Mouse (Mus musculus): ENCODE results near the gene Plekha7. TPM values are rescaled to one million over a fixed set of nuclear protein-coding genes. Genes with fewer than 3 reads are reported as not detected.

The Plekha7 gene
- polyA plus RNA-seq, 1 experiment from 2014 or later = 11.8 TPM

DNA sequence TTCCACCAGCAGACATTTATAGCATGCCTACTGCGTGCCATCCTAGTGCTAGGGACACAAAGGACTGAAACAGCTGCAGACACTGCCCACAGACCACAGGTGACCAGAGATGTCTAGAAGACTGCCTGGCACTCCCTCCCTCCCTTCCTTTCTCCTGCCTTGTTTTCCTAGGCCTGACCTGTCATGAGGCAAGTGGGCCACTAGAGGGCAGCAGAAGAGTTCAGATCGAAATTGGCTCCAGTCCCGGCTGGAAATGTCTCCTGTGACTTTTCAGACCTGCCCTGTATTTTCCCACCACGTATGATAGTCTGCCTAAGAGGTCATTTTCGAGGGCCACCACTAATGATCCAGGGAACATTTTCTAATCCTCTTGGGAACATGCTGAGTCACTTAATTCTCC lies 176.1 kb downstream of the Plekha7 start:
- Histone ChIP-seq H3K27ac (no peak overlapping the region), H3K4me1 (replicated peaks; ENCODE audit: insufficient read depth, low read length) (no peaks in the 10 kb centered on the region), H3K36me3 (ENCODE audit: insufficient read depth, low read length) (no peaks in the 10 kb centered on the region), H3K9ac (ENCODE audit: low read depth, low read length) (no peak overlapping the region), H3K4me2 (ENCODE audit: low read length) (no peak overlapping the region), H3K4me3 (replicated peaks; ENCODE audit: low read depth, low read length) (no peak overlapping the region), H3K27me3 (ENCODE audit: insufficient read depth, low read length) (no peaks in the 10 kb centered on the region), H3K9me3 (replicated peaks; ENCODE audit: low read length) (no peaks in the 10 kb centered on the region)
- 4% methylated on average over 5 of the region's 5 CpGs for WGBS
- peak; percentile 92 for TF ChIP-seq CTCF (IDR thresholded peaks at IDR 0.05; ENCODE audit: low read depth)
- ATAC-seq (replicated peaks; ENCODE audit: low FRiP score, low read depth) = no peak
- DNase-seq (ENCODE audit: low spot score) = peak; percentile 88

DNA sequence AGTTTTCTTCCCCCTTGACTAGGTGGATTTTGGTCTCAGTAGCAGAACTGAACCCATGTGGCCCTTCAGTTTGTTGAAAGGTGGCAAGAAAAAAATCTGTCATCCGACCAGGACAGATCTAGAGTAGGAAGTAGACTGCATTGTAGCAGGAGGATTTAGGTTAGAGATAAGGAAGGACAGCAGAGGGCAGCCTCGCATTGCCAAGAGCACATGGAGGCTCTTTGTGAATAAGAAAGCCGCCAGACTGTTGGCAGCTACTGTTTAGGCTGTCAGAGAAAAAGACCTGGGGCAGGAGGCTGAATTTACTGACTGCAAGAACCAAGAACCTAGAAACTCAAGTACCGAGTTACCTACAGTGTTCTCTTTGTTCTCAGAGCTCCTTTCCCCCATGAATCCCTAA lies 176.8 kb downstream of the Plekha7 start:
- no peaks in the 10 kb centered on the region for H3K9me3 ChIP-seq (replicated peaks; ENCODE audit: low read length)
- DNase-seq (ENCODE audit: low spot score) (peak; percentile 33), ATAC-seq (replicated peaks; ENCODE audit: low FRiP score, low read depth) (no peak)
- H3K27me3 ChIP-seq (ENCODE audit: insufficient read depth, low read length) = no peaks in the 10 kb centered on the region
- H3K4me2 ChIP-seq (ENCODE audit: low read length) = no peak overlapping the region
- TF ChIP-seq CTCF (IDR thresholded peaks at IDR 0.05; ENCODE audit: low read depth) = peak; percentile 39; the same call in 1 of the 2 replicates
- H3K4me3 ChIP-seq (replicated peaks; ENCODE audit: low read depth, low read length) = no peak overlapping the region
- no peaks in the 10 kb centered on the region for H3K4me1 ChIP-seq (replicated peaks; ENCODE audit: insufficient read depth, low read length)
- no peaks in the 10 kb centered on the region for H3K36me3 ChIP-seq (ENCODE audit: insufficient read depth, low read length)
- 30% methylated on average over 4 of the region's 4 CpGs for WGBS
- H3K27ac ChIP-seq = no peak overlapping the region
- H3K9ac ChIP-seq (ENCODE audit: low read depth, low read length) = no peak overlapping the region

DNA sequence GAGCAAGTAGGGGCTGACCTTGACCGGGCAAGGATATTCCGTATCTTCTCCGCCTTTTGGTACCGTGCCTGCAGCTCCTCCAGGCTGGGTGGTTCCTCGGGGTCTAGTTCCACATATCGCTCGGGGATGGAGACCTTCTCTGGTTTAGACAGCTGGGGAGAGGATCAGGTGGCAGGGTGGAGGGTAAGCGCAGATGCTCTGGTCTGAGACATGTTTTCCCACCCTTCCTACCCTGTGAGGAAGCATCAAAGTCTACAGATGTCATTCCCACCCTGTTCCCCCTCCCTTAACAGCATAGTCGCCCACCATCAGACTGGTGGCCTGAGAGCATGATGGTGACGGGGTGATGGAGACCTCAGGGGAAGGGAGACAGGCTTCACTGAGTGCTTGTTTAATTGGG lies 178.8 kb downstream of the Plekha7 start:
- TF ChIP-seq CTCF (IDR thresholded peaks at IDR 0.05; ENCODE audit: low read depth) = no peak
- Histone ChIP-seq H3K4me3 (replicated peaks; ENCODE audit: low read depth, low read length) (no peak overlapping the region), H3K9ac (ENCODE audit: low read depth, low read length) (no peak overlapping the region), H3K36me3 (ENCODE audit: insufficient read depth, low read length) (0 out of 2 replicates have a peak, but pooled peaks cover 6% of the 10 kb centered on the region), H3K9me3 (replicated peaks; ENCODE audit: low read length) (no peaks in the 10 kb centered on the region), H3K4me2 (ENCODE audit: low read length) (no peak overlapping the region), H3K27me3 (ENCODE audit: insufficient read depth, low read length) (no peaks in the 10 kb centered on the region), H3K4me1 (replicated peaks; ENCODE audit: insufficient read depth, low read length) (no peaks in the 10 kb centered on the region), H3K27ac (no peak overlapping the region)
- ATAC-seq (replicated peaks; ENCODE audit: low FRiP score, low read depth) = no peak
- WGBS = 58% methylated on average over 10 of the region's 10 CpGs
- no peak for DNase-seq (ENCODE audit: low spot score)

DNA sequence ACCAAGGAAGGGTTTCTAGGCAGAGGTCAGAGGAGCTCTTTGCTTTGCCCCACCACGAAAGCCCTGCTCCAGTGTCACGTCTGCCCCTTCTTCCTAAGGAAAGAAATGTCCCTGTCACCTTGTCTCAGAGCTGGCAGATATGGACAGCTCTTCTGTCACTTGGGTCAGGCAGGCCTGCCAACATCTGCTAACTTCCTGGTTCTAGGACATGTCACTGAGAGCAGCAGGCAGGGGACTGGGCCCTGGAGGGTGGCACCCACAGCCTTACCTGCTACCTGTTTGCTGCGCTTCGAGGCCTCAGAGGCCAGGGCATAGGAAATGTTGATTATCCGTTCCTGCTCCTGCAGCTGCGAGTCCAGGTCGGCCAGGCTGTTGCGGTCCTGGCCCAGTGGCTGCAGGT lies 179.9 kb downstream of the Plekha7 start:
- 0 out of 2 replicates have a peak, but pooled peaks cover 7% of the 10 kb centered on the region for H3K36me3 ChIP-seq (ENCODE audit: insufficient read depth, low read length)

DNA sequence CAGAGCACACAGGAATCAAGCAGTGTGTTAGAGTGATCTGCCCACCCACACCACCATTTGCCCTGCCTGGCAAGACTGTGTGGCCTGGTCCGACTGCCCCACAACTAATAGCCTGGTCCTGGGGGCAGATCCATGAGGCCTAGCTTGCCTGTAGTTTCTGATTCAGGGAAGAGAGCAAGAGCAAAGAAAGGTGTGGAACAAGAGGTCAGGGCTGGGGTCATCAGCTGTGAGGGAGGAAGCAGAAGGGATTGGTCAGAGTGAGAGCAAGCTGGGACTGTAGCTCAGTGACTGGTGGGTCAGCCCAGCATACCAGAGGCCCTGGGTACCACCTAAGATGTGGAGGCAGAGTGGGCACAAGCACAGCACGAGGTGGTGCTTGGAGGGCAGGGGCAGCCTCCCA lies 181.1 kb downstream of the Plekha7 start:
- Histone ChIP-seq H3K4me2 (ENCODE audit: low read length) (no peak overlapping the region), H3K27me3 (ENCODE audit: insufficient read depth, low read length) (no peaks in the 10 kb centered on the region), H3K4me3 (replicated peaks; ENCODE audit: low read depth, low read length) (no peak overlapping the region), H3K9me3 (replicated peaks; ENCODE audit: low read length) (no peaks in the 10 kb centered on the region), H3K27ac (no peak overlapping the region), H3K9ac (ENCODE audit: low read depth, low read length) (no peak overlapping the region), H3K4me1 (replicated peaks; ENCODE audit: insufficient read depth, low read length) (no peaks in the 10 kb centered on the region), H3K36me3 (ENCODE audit: insufficient read depth, low read length) (0 out of 2 replicates have a peak, but pooled peaks cover 7% of the 10 kb centered on the region)
- 72% methylated on average over 2 of the region's 2 CpGs for WGBS
- no peak for TF ChIP-seq CTCF (IDR thresholded peaks at IDR 0.05; ENCODE audit: low read depth)
- no peak for ATAC-seq (replicated peaks; ENCODE audit: low FRiP score, low read depth)
- DNase-seq (ENCODE audit: low spot score) = no peak

More for the DNA sequence above, 179.9 kb downstream of the Plekha7 start:
- H3K9ac ChIP-seq (ENCODE audit: low read depth, low read length) = no peak overlapping the region
- 93% methylated on average over 8 of the region's 8 CpGs for WGBS
- DNase-seq (ENCODE audit: low spot score) = no peak
- no peaks in the 10 kb centered on the region for H3K4me1 ChIP-seq (replicated peaks; ENCODE audit: insufficient read depth, low read length)
- no peak overlapping the region for H3K27ac ChIP-seq
- no peak overlapping the region for H3K4me3 ChIP-seq (replicated peaks; ENCODE audit: low read depth, low read length)
- no peaks in the 10 kb centered on the region for H3K27me3 ChIP-seq (ENCODE audit: insufficient read depth, low read length)
- no peak for TF ChIP-seq CTCF (IDR thresholded peaks at IDR 0.05; ENCODE audit: low read depth)
- H3K9me3 ChIP-seq (replicated peaks; ENCODE audit: low read length) = no peaks in the 10 kb centered on the region
- H3K4me2 ChIP-seq (ENCODE audit: low read length) = no peak overlapping the region
- ATAC-seq (replicated peaks; ENCODE audit: low FRiP score, low read depth) = no peak

DNA sequence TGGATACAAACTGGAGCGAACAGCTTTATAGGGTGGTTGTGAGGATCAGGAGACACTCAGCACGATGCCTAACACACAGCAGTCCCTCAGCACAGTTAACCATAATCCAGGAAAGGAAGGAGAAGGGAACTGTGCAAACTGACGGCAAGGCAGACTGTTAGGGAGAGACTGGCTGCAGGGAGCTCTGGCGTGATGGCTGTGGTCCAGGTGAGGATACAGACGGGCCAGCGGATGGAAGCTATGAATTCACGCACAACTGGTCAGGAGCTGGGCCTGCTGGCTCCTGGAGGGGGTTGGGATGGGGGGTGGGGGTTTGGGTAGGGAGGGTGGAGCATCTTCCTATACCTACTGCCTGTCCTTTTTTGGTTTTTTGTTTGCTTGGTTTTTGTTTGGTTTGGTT lies 182.5 kb downstream of the Plekha7 start:
- no peaks in the 10 kb centered on the region for H3K9me3 ChIP-seq (replicated peaks; ENCODE audit: low read length)
- H3K9ac ChIP-seq (ENCODE audit: low read depth, low read length) = no peak overlapping the region
- no peak for TF ChIP-seq CTCF (IDR thresholded peaks at IDR 0.05; ENCODE audit: low read depth)
- H3K4me2 ChIP-seq (ENCODE audit: low read length) = no peak overlapping the region
- no peak overlapping the region for H3K4me3 ChIP-seq (replicated peaks; ENCODE audit: low read depth, low read length)
- no peaks in the 10 kb centered on the region for H3K4me1 ChIP-seq (replicated peaks; ENCODE audit: insufficient read depth, low read length)
- ATAC-seq (replicated peaks; ENCODE audit: low FRiP score, low read depth) (no peak), DNase-seq (ENCODE audit: low spot score) (no peak)
- 0 out of 2 replicates have a peak, but pooled peaks cover 7% of the 10 kb centered on the region for H3K36me3 ChIP-seq (ENCODE audit: insufficient read depth, low read length)
- H3K27ac ChIP-seq = no peak overlapping the region
- 55% methylated on average over 7 of the region's 7 CpGs for WGBS
- H3K27me3 ChIP-seq (ENCODE audit: insufficient read depth, low read length) = no peaks in the 10 kb centered on the region

DNA sequence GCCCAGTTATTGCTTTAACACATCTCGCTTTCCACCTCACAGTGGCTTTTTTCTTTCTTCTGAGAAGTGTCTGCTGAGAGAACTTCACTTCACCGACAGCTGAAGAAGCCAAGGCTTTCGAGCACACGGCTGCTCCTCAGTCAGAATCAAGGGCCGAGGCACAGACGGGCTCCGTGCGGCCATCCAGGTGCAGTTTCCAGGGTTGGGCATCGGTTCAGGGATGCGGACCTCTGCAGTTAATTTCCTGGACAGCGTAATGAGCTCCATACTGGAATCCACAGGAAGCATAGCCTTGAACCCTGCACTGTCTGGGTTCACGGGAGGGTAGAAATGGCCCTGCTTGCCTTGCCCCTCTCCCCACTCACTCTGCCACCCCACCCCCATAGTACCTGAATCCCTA lies 184.1 kb downstream of the Plekha7 start:
- Histone ChIP-seq H3K4me1 (replicated peaks; ENCODE audit: insufficient read depth, low read length) (no peaks in the 10 kb centered on the region), H3K9me3 (replicated peaks; ENCODE audit: low read length) (no peaks in the 10 kb centered on the region), H3K36me3 (ENCODE audit: insufficient read depth, low read length) (0 out of 2 replicates have a peak, but pooled peaks cover 7% of the 10 kb centered on the region), H3K4me2 (ENCODE audit: low read length) (no peak overlapping the region), H3K27ac (no peak overlapping the region), H3K9ac (ENCODE audit: low read depth, low read length) (no peak overlapping the region), H3K4me3 (replicated peaks; ENCODE audit: low read depth, low read length) (no peak overlapping the region), H3K27me3 (ENCODE audit: insufficient read depth, low read length) (no peaks in the 10 kb centered on the region)
- WGBS = 80% methylated on average over 12 of the region's 12 CpGs
- DNase-seq (ENCODE audit: low spot score) (no peak), ATAC-seq (replicated peaks; ENCODE audit: low FRiP score, low read depth) (no peak)
- no peak for TF ChIP-seq CTCF (IDR thresholded peaks at IDR 0.05; ENCODE audit: low read depth)

Data from kidney, postnatal 0 days (tissue).